Mouse (Mus musculus): ENCODE data around the gene Nt5c.

- TF ChIP-seq POLR2A (IDR thresholded peaks at IDR 0.05; ENCODE audit: control insufficient read depth, extremely low read depth, insufficient read depth, low read length, poor library complexity) (no peak), CTCF (IDR thresholded peaks at IDR 0.05; ENCODE audit: borderline replicate concordance, control insufficient read depth, extremely low read depth, insufficient read depth, low read length, poor library complexity) (no peak)
Measured at GRCm38 (mm10) chr11:115446906-115447305, 44.8 kb downstream of the Nt5c start.
